Mouse (Mus musculus): Measurements from ENCODE around the gene Parp6.

DNA sequence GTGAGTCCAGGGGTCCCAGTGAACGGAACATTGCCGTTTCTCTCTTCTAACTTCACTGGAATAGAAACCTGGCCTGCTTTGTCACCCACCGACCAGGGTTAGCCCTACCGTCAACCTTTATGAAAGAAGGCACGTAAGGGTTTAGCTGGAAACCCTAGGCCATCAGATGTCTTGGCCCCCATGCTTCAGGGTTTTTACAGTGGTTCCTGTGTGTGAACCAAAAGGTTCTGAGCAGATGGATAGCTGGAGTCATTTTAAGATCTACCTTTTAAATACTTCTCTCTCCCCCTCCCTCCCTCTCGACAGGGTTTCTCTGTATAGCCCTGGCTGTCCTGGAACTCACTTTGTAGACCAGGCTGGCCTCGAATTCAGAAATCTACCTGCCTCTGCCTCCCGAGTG, 48.9 kb downstream of the Parp6 start:
- TF ChIP-seq GATA1 (IDR thresholded peaks at IDR 0.05; ENCODE audit: borderline replicate concordance, low read length) (no peak), FLI1 (IDR thresholded peaks at IDR 0.05; ENCODE audit: low read length) (no peak)

Measured in megakaryocyte, embryonic 14.5 days (primary cell).